Comparison of ENCODE assay signal across 8 mouse cellular contexts in genomic region chr6:115808488-115809231, GRCm38 (mm10). TPM values are rescaled to one million over a fixed set of nuclear protein-coding genes. Genes with fewer than 3 reads are reported as not detected.
DNase-seq lines count a peak whose midpoint lies in the region; ATAC-seq and TF ChIP-seq lines count a peak whose summit lies in the region.

Gene Rpl32 (minus strand): TSS chr6:115808747.

- peaks cover 40% of the 10 kb centered on the region for H3K79me2 ChIP-seq in CH12.LX (replicated peaks; ENCODE audit: control insufficient read depth, extremely low read depth, insufficient read depth, poor library complexity, severe bottlenecking)

- peak within 1 kb of the TSS; percentile 73 for H3K27ac ChIP-seq in CH12.LX (ENCODE audit: insufficient read depth, low read depth)
- peak within 1 kb of the TSS; percentile 91 for H3K27ac ChIP-seq in forebrain, embryonic 11.5 days (ENCODE audit: low read depth, low read length)
- peak within 1 kb of the TSS; percentile 93 for H3K27ac ChIP-seq in heart, embryonic 16.5 days (ENCODE audit: low read length)
- H3K27ac ChIP-seq in liver, embryonic 15.5 days (replicated peaks) = peak within 1 kb of the TSS; percentile 86
- H3K27ac ChIP-seq in neural tube, embryonic 12.5 days = peak within 1 kb of the TSS; percentile 96

- TF ChIP-seq POLR2A in CH12.LX (IDR thresholded peaks at IDR 0.05; ENCODE audit: low read depth, low read length) = peak; percentile 94

- peaks cover 37 to 69% of the 10 kb centered on the region in 2 experiments for H3K36me3 ChIP-seq in CH12.LX (replicated peaks in 1 of 2; ENCODE audit: control insufficient read depth in 1 of 2, insufficient read depth in 1 of 2, low read length in 1 of 2)
- H3K36me3 ChIP-seq in forebrain, embryonic 11.5 days (ENCODE audit: control insufficient read depth, insufficient read depth, low read length) = peaks cover 9% of the 10 kb centered on the region
- H3K36me3 ChIP-seq in heart, embryonic 16.5 days (ENCODE audit: control insufficient read depth, insufficient read depth) = peaks cover 34% of the 10 kb centered on the region
- H3K36me3 ChIP-seq in liver, embryonic 15.5 days (replicated peaks) = peaks cover 40% of the 10 kb centered on the region
- H3K36me3 ChIP-seq in neural tube, embryonic 12.5 days = peaks cover 37% of the 10 kb centered on the region

- peak within 1 kb of the TSS; percentile 100 for H3K9ac ChIP-seq in CH12.LX (ENCODE audit: insufficient read depth, low read depth)
- H3K9ac ChIP-seq in forebrain, embryonic 11.5 days (ENCODE audit: low read length) = peak within 1 kb of the TSS; percentile 100
- H3K9ac ChIP-seq in heart, embryonic 16.5 days (ENCODE audit: low read length) = peak within 1 kb of the TSS; percentile 100
- H3K9ac ChIP-seq in liver, embryonic 15.5 days = peak within 1 kb of the TSS; percentile 95
- peak within 1 kb of the TSS; percentile 98 for H3K9ac ChIP-seq in neural tube, embryonic 12.5 days

- WGBS in forebrain, embryonic 11.5 days = under 1% methylated on average over 47 of the region's 47 CpGs
- WGBS in heart, embryonic 16.5 days = under 1% methylated on average over 47 of the region's 47 CpGs
- under 1% methylated on average over 47 of the region's 47 CpGs for WGBS in liver, embryonic 15.5 days (ENCODE audit: insufficient replicate concordance)
- WGBS in neural tube, embryonic 12.5 days = under 1% methylated on average over 47 of the region's 47 CpGs

- peak; percentile 83 for ATAC-seq in forebrain, embryonic 11.5 days (replicated peaks; ENCODE audit: low FRiP score)
- peak; percentile 81 for ATAC-seq in heart, embryonic 16.5 days (replicated peaks; ENCODE audit: extremely low read depth, insufficient read depth, low FRiP score)
- ATAC-seq in liver, embryonic 15.5 days (ENCODE audit: insufficient read depth) = peak; percentile 83
- ATAC-seq in neural tube, embryonic 12.5 days (ENCODE audit: low FRiP score, low read depth) = peak; percentile 83

- no peaks in the 10 kb centered on the region for H3K9me3 ChIP-seq in CH12.LX (replicated peaks; ENCODE audit: low read length)
- H3K9me3 ChIP-seq in forebrain, embryonic 11.5 days (ENCODE audit: control insufficient read depth, low read length) = no peaks in the 10 kb centered on the region
- no peaks in the 10 kb centered on the region for H3K9me3 ChIP-seq in heart, embryonic 16.5 days (replicated peaks; ENCODE audit: control insufficient read depth, low read length)
- H3K9me3 ChIP-seq in liver, embryonic 15.5 days (replicated peaks) = no peaks in the 10 kb centered on the region
- H3K9me3 ChIP-seq in neural tube, embryonic 12.5 days = no peaks in the 10 kb centered on the region

- dilution Hi-C loops in CH12.LX (cut with MboI; ENCODE audit: extremely low pct_ligation_motif_present, extremely low pct_unique_long_range_greater_than_20kb, low sequenced_read_pairs) = no loop called here

- peaks cover 2 to 28% of the 10 kb centered on the region in 2 experiments for H3K4me1 ChIP-seq in CH12.LX (ENCODE audit: control insufficient read depth in 1 of 2, insufficient read depth in 2 of 2)
- peaks cover 18% of the 10 kb centered on the region for H3K4me1 ChIP-seq in forebrain, embryonic 11.5 days (replicated peaks; ENCODE audit: control insufficient read depth, insufficient read depth, low read length)
- peaks cover 22% of the 10 kb centered on the region for H3K4me1 ChIP-seq in heart, embryonic 16.5 days (ENCODE audit: control insufficient read depth, insufficient read depth, low read length)
- peaks cover 40% of the 10 kb centered on the region for H3K4me1 ChIP-seq in liver, embryonic 15.5 days (replicated peaks)
- peaks cover 20% of the 10 kb centered on the region for H3K4me1 ChIP-seq in neural tube, embryonic 12.5 days

- no peak for TF ChIP-seq RAD21 in CH12.LX (IDR thresholded peaks at IDR 0.05; ENCODE audit: low read depth, low read length)

- H3K4me3 ChIP-seq in CH12.LX (replicated peaks in 1 of 3; ENCODE audit: low read depth in 2 of 3, low read length in 2 of 3, poor library complexity in 1 of 3) = peak within 1 kb of the TSS; percentile 90 to 100 (median 93)
- H3K4me3 ChIP-seq in forebrain, embryonic 11.5 days (ENCODE audit: low read depth, low read length) = peak within 1 kb of the TSS; percentile 98
- H3K4me3 ChIP-seq in heart, embryonic 16.5 days (ENCODE audit: low read length) = peak within 1 kb of the TSS; percentile 100
- H3K4me3 ChIP-seq in liver, embryonic 15.5 days (replicated peaks) = peak within 1 kb of the TSS; percentile 96
- H3K4me3 ChIP-seq in neural tube, embryonic 12.5 days = peak within 1 kb of the TSS; percentile 97

- peak within 1 kb of the TSS; percentile 71; the same call in 1 of the 2 replicates for H3K4me2 ChIP-seq in CH12.LX (ENCODE audit: insufficient read depth, low read depth, poor library complexity, severe bottlenecking)
- peak within 1 kb of the TSS; percentile 90 for H3K4me2 ChIP-seq in forebrain, embryonic 11.5 days (ENCODE audit: low read depth, low read length, severe bottlenecking)
- H3K4me2 ChIP-seq in heart, embryonic 16.5 days (ENCODE audit: low read depth, low read length) = peak within 1 kb of the TSS; percentile 95
- peak within 1 kb of the TSS; percentile 76 for H3K4me2 ChIP-seq in liver, embryonic 15.5 days
- peak within 1 kb of the TSS; percentile 89 for H3K4me2 ChIP-seq in neural tube, embryonic 12.5 days (replicated peaks)

- peak; percentile 91 for DNase-seq in CH12.LX (ENCODE audit: extremely low read depth)
- peak; percentile 89 for DNase-seq in c-Kit-positive CD71-positive TER-119-negative erythroid progenitor cells, embryonic 14.5 days (ENCODE audit: low read depth)
- peak; percentile 92 for DNase-seq in forebrain, embryonic 11.5 days (ENCODE audit: low spot score)
- DNase-seq in kidney, postnatal 36 days = peak; percentile 90
- peak; percentile 95 for DNase-seq in telencephalon, adult 2 months (ENCODE audit: low read depth, low spot score)

- TF ChIP-seq EP300 in CH12.LX (IDR thresholded peaks at IDR 0.05; ENCODE audit: low read length) = no peak

- peak; percentile 8 to 75; a peak in 2 of 4 replicates for TF ChIP-seq CTCF in CH12.LX (conservative IDR thresholded peaks at IDR 0.05 in 1 of 2, IDR thresholded peaks at IDR 0.05 in 1 of 2; ENCODE audit: low read depth in 2 of 2, low read length in 2 of 2)

- in situ Hi-C loops in CH12.LX (cut with MboI; ENCODE audit: low pct_ligation_motif_present, low pct_unique_long_range_greater_than_20kb, low sequenced_read_pairs) = no loop called here

- no peaks in the 10 kb centered on the region for H3K27me3 ChIP-seq in CH12.LX (replicated peaks)
- no peaks in the 10 kb centered on the region for H3K27me3 ChIP-seq in forebrain, embryonic 11.5 days (ENCODE audit: control insufficient read depth, insufficient read depth, low read length)
- no peaks in the 10 kb centered on the region for H3K27me3 ChIP-seq in heart, embryonic 16.5 days (ENCODE audit: control insufficient read depth, insufficient read depth, low read length)
- no peaks in the 10 kb centered on the region for H3K27me3 ChIP-seq in liver, embryonic 15.5 days
- no peaks in the 10 kb centered on the region for H3K27me3 ChIP-seq in neural tube, embryonic 12.5 days (replicated peaks)

TF ChIP-seq in CH12.LX, 34 proteins besides CTCF, POLR2A, EP300 and RAD21 (continues in another document):
- TF ChIP-seq MXI1 (IDR thresholded peaks at IDR 0.05; ENCODE audit: low read depth, low read length) (peak; percentile 75), RCOR1 (conservative IDR thresholded peaks at IDR 0.05; ENCODE audit: low read depth, low read length) (no peak), TCF12 (IDR thresholded peaks at IDR 0.05; ENCODE audit: low read depth, low read length) (peak; percentile 85), JUN (IDR thresholded peaks at IDR 0.05; ENCODE audit: insufficient read depth, low read depth, low read length) (no peak), ETS1 (conservative IDR thresholded peaks at IDR 0.05; ENCODE audit: low read depth, low read length) (0 out of 2 replicates have a peak, but pooled peaks have one; percentile 8), MEF2A (IDR thresholded peaks at IDR 0.05; ENCODE audit: borderline replicate concordance, low read depth, low read length) (no peak; the same call in 1 of the 2 replicates), ELF1 (IDR thresholded peaks at IDR 0.05; ENCODE audit: low read depth, low read length) (peak; percentile 98), MAZ (IDR thresholded peaks at IDR 0.05; ENCODE audit: low read depth, low read length) (no peak), MYC (IDR thresholded peaks at IDR 0.05; ENCODE audit: low read depth, low read length) (peak; percentile 94), ZMIZ1 (IDR thresholded peaks at IDR 0.05; ENCODE audit: low read depth, low read length) (peak; percentile 85), POLR2AphosphoS2 (IDR thresholded peaks at IDR 0.05; ENCODE audit: low read depth, low read length) (no peak; the same call in 1 of the 2 replicates), KAT2A (IDR thresholded peaks at IDR 0.05; ENCODE audit: insufficient replicate concordance, low read length) (peak; percentile 92; the same call in 1 of the 2 replicates), UBTF (IDR thresholded peaks at IDR 0.05; ENCODE audit: low read depth, low read length) (no peak), USF2 (conservative IDR thresholded peaks at IDR 0.05; ENCODE audit: low read depth, low read length) (no peak), NRF1 (IDR thresholded peaks at IDR 0.05; ENCODE audit: low read depth, low read length) (peak; percentile 30; the same call in 1 of the 2 replicates), HCFC1 (IDR thresholded peaks at IDR 0.05; ENCODE audit: low read depth, low read length) (peak; percentile 90), GABPA (IDR thresholded peaks at IDR 0.05; ENCODE audit: insufficient replicate concordance, low read depth, low read length) (peak; percentile 71), ZC3H11A (IDR thresholded peaks at IDR 0.05; ENCODE audit: low read depth, low read length) (no peak), PAX5 (IDR thresholded peaks at IDR 0.05; ENCODE audit: low read length) (no peak), ZNF384 (IDR thresholded peaks at IDR 0.05; ENCODE audit: low read depth, low read length) (peak; percentile 44), MAX (IDR thresholded peaks at IDR 0.05; ENCODE audit: low read length) (peak; percentile 84), NELFE (IDR thresholded peaks at IDR 0.05; ENCODE audit: low read depth, low read length) (peak; percentile 97), SMC3 (IDR thresholded peaks at IDR 0.05; ENCODE audit: low read depth, low read length) (no peak)

RNA-seq across cellular contexts. Expression of gene Rpl32, which starts in this region (rescaled TPM):
- total RNA-seq in CH12.LX (2012; rRNA removed) (5,179 and 5,276 TPM in 2 replicates), CH12.LX (2014; rRNA removed) (7,033 and 7,473 TPM in 2 replicates)
- 3,370 and 3,898 TPM in 2 replicates for polyA plus RNA-seq in CH12.LX (2012; ENCODE audit: insufficient read length, low read depth)
- 1,664 and 1,794 TPM in 2 replicates for polyA plus RNA-seq in forebrain, embryonic 11.5 days (2014; fragmentation: Nextera tagmentation; extraction: Ambion mirVana)
- 1,011 and 1,085 TPM in 2 replicates for polyA plus RNA-seq in heart, embryonic 16.5 days (2015; fragmentation: Nextera tagmentation; extraction: Ambion mirVana)
- 836 and 1,114 TPM in 2 replicates for polyA plus RNA-seq in liver, embryonic 15.5 days (2015; fragmentation: Nextera tagmentation; extraction: Ambion mirVana)
- 1,453 and 1,478 TPM in 2 replicates for polyA plus RNA-seq in neural tube, embryonic 12.5 days (2016; fragmentation: Nextera tagmentation; extraction: Ambion mirVana)

Comparison
In these comparisons a context has a peak if more than half of its experiments do, and no peak if none do; other contexts are left out.
1. Peak in every context shown above with its lines: DNase-seq, ATAC-seq, H3K4me3 ChIP-seq and H3K27ac ChIP-seq.